Mouse (Mus musculus) ES-Bruce4 (cell line): ENCODE data around the gene Bpi. TPM values are rescaled to one million over a fixed set of nuclear protein-coding genes. Genes with fewer than 3 reads are reported as not detected.
A peak's percentile ranks its signal among the peaks of the same experiment; 100 is the strongest.

Source experiments
- H3K27ac ChIP-seq: 2 replicates; pipeline ENCODE4 v1.5.1; 2012; ENCODE audit warnings: low read length, inconsistent platforms; ENCODE audit not compliant: insufficient read depth
- H3K27me3 ChIP-seq: 2 replicates; pipeline ENCODE4 v1.6.1; 2012; ENCODE audit warnings: mild to moderate bottlenecking, low read length, inconsistent platforms; ENCODE audit not compliant: control insufficient read depth, poor library complexity, insufficient read depth, severe bottlenecking
- H3K36me3 ChIP-seq: 2 replicates; pipeline ENCODE4 v1.6.1; 2012; ENCODE audit warnings: inconsistent platforms, mild to moderate bottlenecking, low read length, moderate library complexity; ENCODE audit not compliant: control insufficient read depth, poor library complexity, insufficient read depth, severe bottlenecking
- H3K4me1 ChIP-seq: one replicate; pipeline ENCODE4 v1.8.1; 2011; ENCODE audit warnings: low read length; ENCODE audit not compliant: control insufficient read depth, insufficient read depth
- H3K4me3 ChIP-seq: 2 replicates; pipeline ENCODE4 v1.5.1; 2011; ENCODE audit warnings: low read depth, mild to moderate bottlenecking, low read length
- H3K9ac ChIP-seq: 2 replicates; pipeline ENCODE4 v1.6.1; 2012; ENCODE audit warnings: low read depth, mild to moderate bottlenecking, inconsistent platforms; ENCODE audit not compliant: poor library complexity, severe bottlenecking
- H3K9me3 ChIP-seq: replicated peaks from 2 replicates; pipeline ENCODE4 v1.6.1; 2012; ENCODE audit warnings: mild to moderate bottlenecking, low read length, inconsistent platforms; ENCODE audit not compliant: control insufficient read depth, poor library complexity, insufficient read depth, severe bottlenecking
- CTCF ChIP-seq: IDR thresholded peaks from one replicate; pipeline ENCODE4 v1.8.1; 2011; ENCODE audit warnings: low read depth, low read length
- EP300 ChIP-seq: IDR thresholded peaks from 2 replicates; pipeline ENCODE4 v1.6.1; 2011; ENCODE audit warnings: low read depth, low read length; ENCODE audit not compliant: insufficient read depth
- POLR2A ChIP-seq: IDR thresholded peaks from one replicate; pipeline ENCODE4 v1.8.1; 2011; ENCODE audit warnings: low read length; ENCODE audit not compliant: insufficient read depth
- polyA plus RNA-seq: library from polyadenylated mRNA; stranded (reverse); fragments of >200 nt; gene quantifications from 2 replicates; pipeline ENCODE4 v1.2.4, GENCODE M21; 2011; ENCODE audit warnings: low read depth; ENCODE audit not compliant: missing spikeins, insufficient read depth, insufficient read length

Bpi gene
- polyA plus RNA-seq = not detected in 2 replicates

GRCm38 (mm10) chr2:158258005-158258418 lies at the start of gene Bpi:
Gene Bpi (plus strand): TSS chr2:158258094.
- Histone ChIP-seq H3K4me1 (no peaks in the 10 kb centered on the region), H3K4me3 (peak within 1 kb of the TSS; percentile 20; the same call in 1 of the 2 replicates), H3K27ac (no peak within 1 kb of the TSS), H3K9ac (0 out of 2 replicates have a peak within 1 kb of the TSS, but pooled peaks have one; percentile 22), H3K36me3 (no peaks in the 10 kb centered on the region), H3K9me3 (no peaks in the 10 kb centered on the region), H3K27me3 (no peaks in the 10 kb centered on the region)
- TF ChIP-seq CTCF = no peak
- TF ChIP-seq POLR2A = no peak
- no peak for TF ChIP-seq EP300

DNA sequence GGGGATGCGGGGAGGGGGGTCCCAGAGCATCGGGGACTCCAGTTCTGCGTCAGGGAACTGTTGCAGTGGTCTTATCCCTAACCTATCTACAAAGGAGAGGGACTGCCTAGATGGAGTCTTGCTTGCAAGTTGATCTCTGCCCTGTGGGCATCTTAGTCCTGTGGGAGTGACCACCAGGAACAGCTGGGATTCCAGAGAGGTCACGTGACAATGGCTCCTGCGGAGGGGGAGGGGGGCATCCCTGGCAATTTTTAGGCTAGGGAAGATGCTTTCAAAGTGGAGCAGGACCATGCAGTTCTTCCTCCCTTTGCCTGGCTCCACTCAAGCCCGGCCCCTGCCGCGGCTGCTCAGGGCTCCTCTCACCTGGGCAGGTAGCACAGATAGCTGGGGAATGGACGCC lies 48.1 kb upstream of the Bpi start:
- Histone ChIP-seq H3K36me3 (no peaks in the 10 kb centered on the region), H3K4me1 (no peaks in the 10 kb centered on the region), H3K27me3 (no peaks in the 10 kb centered on the region), H3K27ac (no peak overlapping the region), H3K9ac (no peak overlapping the region), H3K4me3 (no peak overlapping the region), H3K9me3 (no peaks in the 10 kb centered on the region)
- TF ChIP-seq CTCF (no peak), POLR2A (no peak), EP300 (no peak)

- TF ChIP-seq CTCF (peak; percentile 28), POLR2A (no peak), EP300 (no peak)
- no peaks in the 10 kb centered on the region for H3K27me3 ChIP-seq
- no peak overlapping the region for H3K4me3 ChIP-seq
- H3K27ac ChIP-seq = no peak overlapping the region
- no peak overlapping the region for H3K9ac ChIP-seq
- no peaks in the 10 kb centered on the region for H3K9me3 ChIP-seq
- H3K36me3 ChIP-seq = no peaks in the 10 kb centered on the region
- no peaks in the 10 kb centered on the region for H3K4me1 ChIP-seq
Measured at GRCm38 (mm10) chr2:158210503-158210902, 47.4 kb upstream of the Bpi start.

DNA sequence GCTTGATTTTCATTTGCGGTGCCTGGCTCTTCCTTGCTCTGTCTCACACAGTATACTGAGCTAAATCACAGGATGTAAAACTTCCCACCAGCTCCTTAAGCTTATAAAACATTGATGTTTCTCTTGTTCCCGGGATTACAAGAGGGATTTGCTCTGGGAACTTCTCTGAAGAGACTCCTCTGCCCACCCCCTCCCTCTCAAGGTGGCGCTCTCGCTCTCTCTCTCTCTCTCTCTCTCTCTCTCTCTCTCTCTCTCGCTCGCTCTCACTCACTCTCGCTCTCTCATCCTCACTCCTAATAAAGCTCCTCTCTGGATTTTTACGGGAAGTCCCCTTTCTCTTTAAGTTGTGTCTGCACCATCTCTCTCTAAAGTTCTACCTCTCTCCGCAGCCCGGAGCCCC lies 46.9 kb upstream of the Bpi start:
- Histone ChIP-seq H3K4me1 (no peaks in the 10 kb centered on the region), H3K27ac (no peak overlapping the region), H3K36me3 (no peaks in the 10 kb centered on the region), H3K27me3 (no peaks in the 10 kb centered on the region), H3K4me3 (no peak overlapping the region), H3K9ac (no peak overlapping the region), H3K9me3 (no peaks in the 10 kb centered on the region)
- TF ChIP-seq CTCF = no peak
- TF ChIP-seq POLR2A = no peak
- no peak for TF ChIP-seq EP300

DNA sequence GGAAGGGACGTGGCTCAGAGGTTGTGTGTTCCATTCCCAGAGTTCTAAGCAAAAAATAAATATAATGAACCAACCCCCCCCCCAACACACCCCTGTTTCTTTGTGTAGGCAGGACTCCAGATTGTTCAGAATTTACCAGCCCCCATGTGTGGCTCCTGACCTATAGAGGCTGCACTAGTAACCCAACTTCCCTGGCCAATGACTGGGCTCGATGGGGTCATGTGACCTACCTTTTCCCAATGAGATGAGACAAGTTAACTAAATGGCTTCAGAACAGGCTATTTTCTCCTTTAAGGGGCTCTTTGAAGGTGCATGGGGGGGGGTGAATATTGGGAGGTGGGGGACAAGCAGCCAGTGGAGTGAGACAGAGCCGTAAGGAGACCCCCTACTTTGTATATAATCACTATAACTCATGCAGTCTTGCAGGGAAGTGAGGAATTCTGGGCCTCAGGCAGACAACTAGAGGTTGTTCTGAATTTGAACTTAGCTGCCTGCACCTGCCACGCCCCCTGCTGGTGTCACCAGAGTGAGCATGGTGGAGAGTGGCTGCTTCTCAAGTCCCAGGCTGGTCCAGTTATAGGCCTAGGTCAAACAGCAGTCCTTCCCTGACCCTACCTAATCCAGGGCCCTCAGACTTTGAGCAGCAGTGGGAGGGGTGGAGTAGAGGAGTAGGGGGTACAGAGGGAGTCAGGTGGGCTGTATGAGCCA lies 46.0 kb upstream of the Bpi start:
- no peaks in the 10 kb centered on the region for H3K36me3 ChIP-seq
- H3K27ac ChIP-seq = no peak overlapping the region
- no peaks in the 10 kb centered on the region for H3K27me3 ChIP-seq
- H3K4me1 ChIP-seq = no peaks in the 10 kb centered on the region
- no peak overlapping the region for H3K4me3 ChIP-seq
- H3K9me3 ChIP-seq = no peaks in the 10 kb centered on the region
- TF ChIP-seq POLR2A = no peak
- peak; percentile 42 for TF ChIP-seq CTCF
- TF ChIP-seq EP300 = no peak
- H3K9ac ChIP-seq = no peak overlapping the region

- H3K9ac ChIP-seq = no peak overlapping the region
- no peaks in the 10 kb centered on the region for H3K9me3 ChIP-seq
- no peaks in the 10 kb centered on the region for H3K27me3 ChIP-seq
- no peaks in the 10 kb centered on the region for H3K36me3 ChIP-seq
- no peak overlapping the region for H3K4me3 ChIP-seq
- no peak overlapping the region for H3K27ac ChIP-seq
- TF ChIP-seq CTCF = no peak
- no peak for TF ChIP-seq EP300
- no peak for TF ChIP-seq POLR2A
- no peaks in the 10 kb centered on the region for H3K4me1 ChIP-seq
Measured at GRCm38 (mm10) chr2:158215283-158216117, 42.4 kb upstream of the Bpi start.
